In the genomic region with DNA sequence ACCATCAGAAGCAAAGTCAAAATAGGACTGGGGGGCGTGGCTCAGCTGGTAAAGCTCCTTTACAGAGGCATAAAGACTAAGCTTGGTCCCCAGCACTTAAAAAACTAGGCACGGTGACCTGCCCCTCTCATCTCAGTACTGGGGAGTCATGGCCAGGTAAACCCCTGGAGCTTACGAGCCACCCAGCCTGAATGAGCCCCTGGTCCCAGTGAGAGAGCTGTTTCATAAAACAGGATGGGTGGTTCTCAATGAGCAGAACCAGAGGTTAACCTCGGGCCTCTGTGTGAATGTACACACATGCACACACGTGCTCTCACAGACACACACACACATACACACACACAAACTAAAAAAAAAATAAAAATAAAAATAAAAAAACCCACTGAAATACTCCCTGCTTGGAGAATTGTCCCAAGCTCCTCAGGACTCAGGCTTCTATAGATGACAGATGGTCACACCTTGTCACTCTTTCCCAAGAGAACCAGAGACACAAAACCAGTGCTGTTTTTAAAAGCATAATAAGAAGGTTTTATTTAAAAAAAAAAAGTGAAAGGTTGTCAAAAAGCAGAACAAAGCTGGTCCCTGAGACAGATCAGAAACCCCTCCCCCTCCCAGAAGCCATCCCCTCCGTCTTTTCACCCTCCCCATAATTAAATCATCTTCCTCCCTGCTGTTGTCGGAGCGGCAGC, we compare ENCODE assay signal across 7 mouse cellular contexts. TPM values are rescaled to one million over a fixed set of nuclear protein-coding genes. Genes with fewer than 3 reads are reported as not detected.
A peak's percentile ranks its signal among the peaks of the same experiment; 100 is the strongest.
DNase-seq lines count a peak whose midpoint lies in the region; ATAC-seq and TF ChIP-seq lines count a peak whose summit lies in the region.

No protein-coding gene starts in this region.

- no peak for DNase-seq in lung, postnatal 25 days (ENCODE audit: low spot score)
- no peak for DNase-seq in forebrain, embryonic 14.5 days (ENCODE audit: low spot score)
- DNase-seq in kidney, postnatal 14 days = no peak

- TF ChIP-seq CTCF in olfactory bulb, adult 2 months (IDR thresholded peaks at IDR 0.05; ENCODE audit: insufficient read depth, low read depth, low read length) = no peak

- no peak overlapping the region for H3K27ac ChIP-seq in lung, embryonic 16.5 days (ENCODE audit: low read length)
- H3K27ac ChIP-seq in forebrain, embryonic 14.5 days (ENCODE audit: low read depth, low read length) = peak overlapping the region; percentile 84
- no peak overlapping the region for H3K27ac ChIP-seq in limb, embryonic 12.5 days
- no peak overlapping the region for H3K27ac ChIP-seq in olfactory bulb, adult 2 months (ENCODE audit: insufficient read depth, low read depth, low read length)

- no peaks in the 10 kb centered on the region for H3K4me1 ChIP-seq in lung, embryonic 16.5 days (replicated peaks; ENCODE audit: control insufficient read depth, insufficient read depth, low read length)
- H3K4me1 ChIP-seq in forebrain, embryonic 14.5 days (ENCODE audit: control insufficient read depth, insufficient read depth, low read length) = peaks cover 12% of the 10 kb centered on the region
- H3K4me1 ChIP-seq in limb, embryonic 12.5 days (replicated peaks) = peaks cover 24% of the 10 kb centered on the region
- H3K4me1 ChIP-seq in olfactory bulb, adult 2 months (ENCODE audit: control insufficient read depth, insufficient read depth, low read length) = peaks cover 5% of the 10 kb centered on the region

- H3K9ac ChIP-seq in lung, embryonic 16.5 days (ENCODE audit: low read length) = peak overlapping the region; percentile 53
- peak overlapping the region; percentile 41 for H3K9ac ChIP-seq in forebrain, embryonic 14.5 days (ENCODE audit: low read length)
- peak overlapping the region; percentile 52; the same call in 1 of the 2 replicates for H3K9ac ChIP-seq in limb, embryonic 12.5 days (replicated peaks)

- 33% methylated on average over 8 of the region's 8 CpGs for WGBS in lung, embryonic 16.5 days
- WGBS in forebrain, embryonic 14.5 days = 23% methylated on average over 8 of the region's 8 CpGs
- WGBS in limb, embryonic 12.5 days = 20% methylated on average over 8 of the region's 8 CpGs
- 50% methylated on average over 8 of the region's 8 CpGs for WGBS in olfactory bulb, adult 2 months

- H3K4me3 ChIP-seq in lung, embryonic 16.5 days (ENCODE audit: low read length) = peak overlapping the region; percentile 50
- peak overlapping the region; percentile 23 for H3K4me3 ChIP-seq in forebrain, embryonic 14.5 days (ENCODE audit: low read depth, low read length)
- H3K4me3 ChIP-seq in limb, embryonic 12.5 days (replicated peaks) = peak overlapping the region; percentile 36
- H3K4me3 ChIP-seq in olfactory bulb, adult 2 months (ENCODE audit: insufficient read depth, low read depth, low read length) = peak overlapping the region; percentile 46

- H3K27me3 ChIP-seq in lung, embryonic 16.5 days (ENCODE audit: control insufficient read depth, insufficient read depth, low read depth, low read length) = no peaks in the 10 kb centered on the region
- H3K27me3 ChIP-seq in forebrain, embryonic 14.5 days (replicated peaks; ENCODE audit: control insufficient read depth, insufficient read depth, low read length) = no peaks in the 10 kb centered on the region
- H3K27me3 ChIP-seq in limb, embryonic 12.5 days = peaks cover 4% of the 10 kb centered on the region; the same call in 1 of the 2 replicates

- peak overlapping the region; percentile 66 for H3K4me2 ChIP-seq in lung, embryonic 16.5 days (ENCODE audit: low read depth, low read length)
- H3K4me2 ChIP-seq in forebrain, embryonic 14.5 days (ENCODE audit: low read length) = peak overlapping the region; percentile 42
- peak overlapping the region; percentile 65 for H3K4me2 ChIP-seq in limb, embryonic 12.5 days

- TF ChIP-seq POLR2A in olfactory bulb, adult 2 months (IDR thresholded peaks at IDR 0.05; ENCODE audit: insufficient read depth, low read depth, low read length) = no peak

- peak; percentile 38; the same call in 1 of the 2 replicates for ATAC-seq in lung, embryonic 16.5 days (ENCODE audit: low read depth)
- ATAC-seq in forebrain, embryonic 14.5 days = peak; percentile 33
- ATAC-seq in limb, embryonic 12.5 days (ENCODE audit: insufficient number of reproducible peaks, insufficient read depth, low FRiP score, low TSS enrichment, low read depth) = no peak
- no peak for ATAC-seq in frontal cortex, adult (ENCODE audit: low TSS enrichment)

- H3K9me3 ChIP-seq in lung, embryonic 16.5 days (ENCODE audit: control insufficient read depth, low read length) = no peaks in the 10 kb centered on the region
- H3K9me3 ChIP-seq in forebrain, embryonic 14.5 days (replicated peaks; ENCODE audit: control insufficient read depth, low read length) = no peaks in the 10 kb centered on the region
- no peaks in the 10 kb centered on the region for H3K9me3 ChIP-seq in limb, embryonic 12.5 days

- H3K36me3 ChIP-seq in lung, embryonic 16.5 days (ENCODE audit: control insufficient read depth, insufficient read depth, low read length) = no peaks in the 10 kb centered on the region
- H3K36me3 ChIP-seq in forebrain, embryonic 14.5 days (ENCODE audit: control insufficient read depth, insufficient read depth, low read length) = no peaks in the 10 kb centered on the region
- H3K36me3 ChIP-seq in limb, embryonic 12.5 days = no peaks in the 10 kb centered on the region

RNA-seq across cellular contexts. Expression of gene Gm21915, which starts 32.6 kb away (rescaled TPM):
- polyA plus RNA-seq in lung, embryonic 16.5 days (2015; fragmentation: Nextera tagmentation; extraction: Ambion mirVana) = not detected in 2 replicates
- polyA plus RNA-seq in forebrain, embryonic 14.5 days (2014; fragmentation: Nextera tagmentation; extraction: Ambion mirVana) = not detected in 2 replicates
- polyA plus RNA-seq in limb, embryonic 12.5 days (2016; fragmentation: Nextera tagmentation; extraction: Ambion mirVana) = not detected in 2 replicates
- not detected in 2 replicates for polyA plus RNA-seq in olfactory bulb, adult 2 months (2012; ENCODE audit: insufficient read depth, insufficient read length, low replicate concordance, missing spikeins)

RNA-seq across cellular contexts. Expression of gene Clmp, which starts 47.9 kb away (rescaled TPM):
- 9.8 and 10.8 TPM in 2 replicates for polyA plus RNA-seq in lung, embryonic 16.5 days (2015; fragmentation: Nextera tagmentation; extraction: Ambion mirVana)
- 45.6 and 51.6 TPM in 2 replicates for polyA plus RNA-seq in forebrain, embryonic 14.5 days (2014; fragmentation: Nextera tagmentation; extraction: Ambion mirVana)
- polyA plus RNA-seq in limb, embryonic 12.5 days (2016; fragmentation: Nextera tagmentation; extraction: Ambion mirVana) = 67.7 TPM in 2 replicates
- polyA plus RNA-seq in olfactory bulb, adult 2 months (2012; ENCODE audit: insufficient read depth, insufficient read length, low replicate concordance, missing spikeins) = not detected in 2 replicates

Comparison
In these comparisons a context has a peak if more than half of its experiments do, and no peak if none do; other contexts are left out.
1. ATAC-seq: peak in lung, embryonic 16.5 days (single experiment) and forebrain, embryonic 14.5 days (single experiment); none in limb, embryonic 12.5 days (single experiment) and frontal cortex, adult (single experiment).
2. RNA of gene Clmp, which starts 47.9 kb away (polyA plus RNA-seq): 67.7 TPM in limb, embryonic 12.5 days, 45.6 to 51.6 TPM in forebrain, embryonic 14.5 days and 9.8 to 10.8 TPM in lung, embryonic 16.5 days; not detected in olfactory bulb, adult 2 months; every median in the first group is over 10 times any median in the second.
3. Peak in every context shown above with its lines, with median percentiles within 50 percentile points of each other: H3K4me2 ChIP-seq, H3K4me3 ChIP-seq and H3K9ac ChIP-seq.